Mouse (Mus musculus) heart, embryonic 12.5 days (tissue): ENCODE results near the gene Ssh2. TPM values are rescaled to one million over a fixed set of nuclear protein-coding genes. Genes with fewer than 3 reads are reported as not detected.

Experiments used
- ATAC-seq: fragments of 200-750 bp; cut with Nextera tagmentation; 2 replicates; pipeline ENCODE4 v1.8.0; 2017; ENCODE audit warnings: moderate TSS enrichment, moderate library complexity; ENCODE audit not compliant: insufficient number of reproducible peaks, low FRiP score
- H3K27ac ChIP-seq: fragments of 300-500 bp; sonication (generic); 2 replicates; pipeline ENCODE4 v1.5.1; 2016; ENCODE audit warnings: mild to moderate bottlenecking, moderate library complexity; ENCODE audit not compliant: poor library complexity, severe bottlenecking
- H3K27me3 ChIP-seq: fragments of 300-500 bp; sonication (generic); replicated peaks from 2 replicates; pipeline ENCODE4 v1.6.1; 2016; ENCODE audit warnings: mild to moderate bottlenecking, moderate library complexity
- H3K36me3 ChIP-seq: fragments of 300-500 bp; sonication (generic); 2 replicates; pipeline ENCODE4 v1.6.1; 2016; ENCODE audit warnings: mild to moderate bottlenecking, moderate library complexity
- H3K4me1 ChIP-seq: fragments of 300-500 bp; sonication (generic); replicated peaks from 2 replicates; pipeline ENCODE4 v1.6.1; 2016; ENCODE audit warnings: mild to moderate bottlenecking
- H3K4me2 ChIP-seq: fragments of 300-500 bp; sonication (generic); 2 replicates; pipeline ENCODE4 v1.6.1; 2016; ENCODE audit warnings: mild to moderate bottlenecking, moderate library complexity
- H3K4me3 ChIP-seq: fragments of 300-500 bp; sonication (generic); 2 replicates; pipeline ENCODE4 v1.5.1; 2016; ENCODE audit warnings: mild to moderate bottlenecking
- H3K9ac ChIP-seq: fragments of 300-500 bp; sonication (generic); 2 replicates; pipeline ENCODE4 v1.6.1; 2016; ENCODE audit warnings: mild to moderate bottlenecking, moderate library complexity
- H3K9me3 ChIP-seq: fragments of 300-500 bp; sonication (generic); replicated peaks from 2 replicates; pipeline ENCODE4 v1.6.1; 2016; ENCODE audit warnings: mild to moderate bottlenecking, moderate library complexity
- WGBS: fragments of 180-500 bp; shearing (Covaris S2); methylation state at CpG from one replicate; pipeline ENCODE4 v1.1.7; 2016; 5-methylcytosine and 5-hydroxymethylcytosine counted together
- polyA plus RNA-seq: library from polyadenylated mRNA; unstranded; fragments of >200 nt; fragmentation: Nextera tagmentation; extraction: Ambion mirVana; gene quantifications from 2 replicates; pipeline ENCODE4 v1.2.1, GENCODE M21; 2016

The Ssh2 gene
- polyA plus RNA-seq, 1 experiment from 2014 or later = 29.8 TPM

DNA sequence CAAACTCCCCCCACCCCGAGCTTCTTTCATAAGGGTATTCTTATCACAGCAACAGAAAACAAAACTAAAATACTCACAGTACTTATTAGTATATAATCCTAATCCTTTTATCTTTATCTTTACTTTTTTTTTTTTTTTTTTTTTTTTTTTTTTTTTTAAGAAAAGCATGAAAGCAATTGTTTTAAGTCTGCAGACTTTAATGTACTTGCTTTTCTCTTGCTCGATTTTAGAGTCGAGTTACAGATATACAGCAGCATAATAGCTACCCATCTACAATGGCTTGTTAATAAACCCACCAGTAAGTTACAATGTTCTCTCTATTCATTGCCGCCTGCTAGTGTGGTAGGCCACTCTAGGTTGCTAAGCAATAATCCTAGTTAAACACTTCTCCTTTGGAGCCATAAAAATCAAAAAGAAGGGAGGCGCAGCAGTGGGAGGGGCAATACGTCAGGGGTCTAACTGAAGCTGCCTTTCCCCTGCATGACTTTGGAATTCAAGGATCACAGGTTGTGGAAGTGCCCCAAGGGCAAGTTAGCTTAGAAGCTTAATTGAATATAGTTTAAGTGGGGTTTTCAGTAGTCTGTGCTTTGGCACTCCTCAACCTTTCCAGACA is 22.0 kb upstream of the Ssh2 start:
- H3K27me3 ChIP-seq = no peaks in the 10 kb centered on the region
- 0 out of 2 replicates have a peak overlapping the region, but pooled peaks have one; percentile 6 for H3K4me2 ChIP-seq
- H3K4me3 ChIP-seq = no peak overlapping the region
- H3K4me1 ChIP-seq = peaks cover 22% of the 10 kb centered on the region
- H3K9me3 ChIP-seq = no peaks in the 10 kb centered on the region
- no peak for ATAC-seq
- H3K36me3 ChIP-seq = no peaks in the 10 kb centered on the region
- no peak overlapping the region for H3K27ac ChIP-seq
- WGBS = 53% methylated on average over 6 of the region's 6 CpGs
- no peak overlapping the region for H3K9ac ChIP-seq

DNA sequence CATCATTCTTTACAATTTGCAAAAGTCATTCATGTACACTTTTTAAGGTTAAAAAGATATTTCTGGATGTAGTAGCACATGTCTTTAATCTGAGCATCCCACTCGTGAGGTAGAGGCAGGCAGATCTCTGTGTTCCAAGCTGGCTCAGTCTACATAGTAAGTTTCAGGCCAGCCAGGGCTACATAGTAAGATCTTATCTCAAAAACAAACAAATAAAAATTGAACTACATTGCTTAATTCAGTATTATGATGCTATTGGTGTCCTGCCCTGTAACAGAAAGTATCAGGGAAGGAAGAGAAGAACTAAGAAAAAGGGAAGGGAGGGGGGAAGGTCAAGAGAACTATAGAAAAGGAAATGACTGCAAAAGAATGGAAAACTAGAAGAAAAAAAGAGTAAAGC is 21.3 kb upstream of the Ssh2 start:
- 70% methylated on average over 1 of the region's 1 CpGs for WGBS
- no peaks in the 10 kb centered on the region for H3K36me3 ChIP-seq
- no peak overlapping the region for H3K4me2 ChIP-seq
- no peak overlapping the region for H3K4me3 ChIP-seq
- H3K4me1 ChIP-seq = peaks cover 22% of the 10 kb centered on the region
- H3K27ac ChIP-seq = peak overlapping the region; percentile 60
- H3K27me3 ChIP-seq = no peaks in the 10 kb centered on the region
- no peak for ATAC-seq
- H3K9me3 ChIP-seq = no peaks in the 10 kb centered on the region
- H3K9ac ChIP-seq = no peak overlapping the region

DNA sequence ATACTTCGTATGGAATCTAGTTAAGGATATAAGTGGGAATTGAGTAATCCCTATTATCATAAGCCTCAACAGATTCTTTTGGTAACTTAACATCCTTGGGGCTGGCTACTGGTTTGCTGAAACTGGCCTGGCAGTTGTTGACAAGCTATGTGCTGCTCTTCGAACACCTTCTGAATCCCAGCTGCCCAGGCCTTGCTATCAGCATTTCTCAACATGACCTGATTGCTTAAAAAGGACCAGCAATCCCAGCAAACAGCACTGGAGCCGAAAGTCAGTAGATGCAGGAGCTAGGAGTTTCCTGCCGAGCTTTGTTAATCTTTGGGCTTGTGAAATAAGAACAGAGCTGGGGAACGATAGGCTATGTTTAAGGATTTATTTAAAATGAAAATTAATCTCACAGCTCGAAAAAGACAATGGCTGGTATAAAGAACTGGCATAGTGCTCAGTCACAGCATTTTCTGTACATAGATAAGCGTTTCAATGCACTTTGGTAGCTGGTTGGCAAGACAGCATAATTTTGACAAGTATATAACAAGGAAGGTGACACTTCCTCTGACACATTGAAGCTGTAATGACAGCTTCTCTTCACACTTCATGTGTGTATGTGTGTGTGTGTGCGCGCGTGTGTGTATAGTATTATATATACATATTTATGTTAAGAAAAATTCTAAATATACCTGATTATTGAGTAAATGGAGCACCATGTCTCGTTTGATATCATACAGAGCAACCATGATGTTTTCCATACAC is 20.6 kb upstream of the Ssh2 start:
- Histone ChIP-seq H3K9ac (no peak overlapping the region), H3K27me3 (no peaks in the 10 kb centered on the region), H3K4me1 (peaks cover 22% of the 10 kb centered on the region), H3K9me3 (no peaks in the 10 kb centered on the region), H3K27ac (peak overlapping the region; percentile 60), H3K4me2 (peak overlapping the region; percentile 31; the same call in 1 of the 2 replicates), H3K4me3 (no peak overlapping the region), H3K36me3 (no peaks in the 10 kb centered on the region)
- WGBS = 49% methylated on average over 11 of the region's 11 CpGs
- no peak for ATAC-seq

DNA sequence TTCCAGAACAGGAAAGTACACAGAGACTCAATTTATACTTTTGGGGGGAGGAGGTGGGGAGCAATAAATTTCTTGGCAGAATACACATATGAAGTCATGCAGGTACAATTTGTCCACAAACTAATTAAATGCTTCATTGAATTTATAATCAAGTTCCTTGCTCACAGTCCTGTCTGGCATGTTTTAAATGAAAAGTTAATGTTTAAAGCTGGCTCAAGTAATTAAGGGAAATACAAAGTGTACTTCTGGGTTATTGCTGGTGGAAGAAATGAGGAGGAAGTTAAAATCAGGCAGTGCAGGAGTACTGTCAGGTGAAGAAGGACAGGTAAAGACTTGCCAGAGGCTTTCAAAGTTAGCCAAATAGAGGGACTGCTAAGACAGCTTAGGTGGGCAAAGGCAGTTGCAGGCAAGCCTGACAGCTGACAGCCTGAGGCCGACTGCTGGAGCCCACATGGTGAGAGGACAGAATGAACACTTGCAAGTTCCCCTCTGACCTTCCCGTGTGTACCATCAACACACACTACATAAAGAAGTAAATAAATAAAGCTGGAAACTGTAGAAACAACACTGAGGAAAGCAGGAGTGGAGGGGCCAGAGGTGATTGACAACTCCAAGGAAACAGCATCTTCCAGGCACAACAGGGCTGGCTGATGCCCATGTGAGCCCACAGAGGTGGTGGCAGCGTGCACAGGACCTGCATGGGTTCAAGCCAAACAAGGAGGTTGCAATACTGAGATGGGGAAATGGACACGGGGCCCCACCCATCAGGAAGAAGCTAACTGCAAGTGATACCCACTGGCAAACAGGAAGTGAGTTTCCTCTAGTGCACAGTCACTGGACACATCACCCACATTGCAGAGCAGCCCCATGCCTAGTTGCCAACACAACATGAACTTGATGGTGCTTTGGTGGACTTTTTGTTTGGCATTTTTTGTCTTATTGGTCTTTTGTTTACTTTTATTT is 19.6 kb upstream of the Ssh2 start:
- H3K27ac ChIP-seq = peak overlapping the region; percentile 60
- H3K36me3 ChIP-seq = no peaks in the 10 kb centered on the region
- no peaks in the 10 kb centered on the region for H3K9me3 ChIP-seq
- 38% methylated on average over 4 of the region's 4 CpGs for WGBS
- no peaks in the 10 kb centered on the region for H3K27me3 ChIP-seq
- peaks cover 22% of the 10 kb centered on the region for H3K4me1 ChIP-seq
- H3K4me2 ChIP-seq = no peak overlapping the region
- no peak overlapping the region for H3K9ac ChIP-seq
- no peak overlapping the region for H3K4me3 ChIP-seq
- ATAC-seq = no peak

DNA sequence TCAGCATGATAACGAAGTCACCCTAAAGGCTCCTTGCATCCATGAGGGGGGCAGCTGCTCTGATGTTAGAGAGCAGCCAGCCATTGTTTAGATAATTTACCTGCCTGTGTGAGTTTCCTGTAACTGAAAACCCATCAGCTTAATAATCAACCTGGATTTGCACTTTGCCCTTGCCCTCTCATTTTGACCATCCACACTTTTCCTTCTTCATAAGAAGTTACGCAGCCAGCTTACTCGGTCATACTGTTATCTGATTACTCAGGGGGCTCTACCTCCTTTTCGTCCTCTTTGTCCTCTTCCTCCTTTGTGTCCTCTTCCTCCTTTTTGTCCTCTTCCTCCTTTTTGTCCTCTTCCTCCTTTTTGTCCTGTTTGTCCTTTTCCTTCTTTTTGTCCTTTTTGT is 16.5 kb upstream of the Ssh2 start:
- WGBS = 52% methylated on average over 4 of the region's 4 CpGs
- peaks cover 17% of the 10 kb centered on the region for H3K4me1 ChIP-seq
- H3K27ac ChIP-seq = no peak overlapping the region
- H3K27me3 ChIP-seq = no peaks in the 10 kb centered on the region
- no peaks in the 10 kb centered on the region for H3K36me3 ChIP-seq
- H3K4me3 ChIP-seq = no peak overlapping the region
- no peak for ATAC-seq
- H3K4me2 ChIP-seq = no peak overlapping the region
- no peaks in the 10 kb centered on the region for H3K9me3 ChIP-seq
- H3K9ac ChIP-seq = no peak overlapping the region

DNA sequence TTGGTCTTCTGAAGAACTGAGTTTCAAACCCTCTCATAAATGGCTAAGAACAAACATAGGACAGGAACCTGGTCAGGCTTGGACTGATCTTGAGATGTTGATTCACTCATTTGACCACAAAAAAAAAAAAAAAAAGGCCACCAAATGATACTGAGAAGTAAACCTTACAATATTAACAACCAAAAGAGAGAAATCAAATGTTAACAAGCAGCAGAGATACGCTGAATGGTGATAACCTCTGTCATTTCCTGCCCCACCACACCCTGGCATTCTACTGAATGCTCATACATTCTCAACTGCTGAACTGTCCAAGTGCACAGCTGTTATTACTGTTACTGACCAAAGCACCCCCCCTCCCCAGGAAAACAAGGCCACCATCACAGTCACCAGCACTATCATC is 15.4 kb upstream of the Ssh2 start:
- Histone ChIP-seq H3K4me2 (no peak overlapping the region), H3K4me1 (peaks cover 10% of the 10 kb centered on the region), H3K4me3 (no peak overlapping the region), H3K27ac (no peak overlapping the region), H3K36me3 (no peaks in the 10 kb centered on the region), H3K9me3 (no peaks in the 10 kb centered on the region), H3K27me3 (no peaks in the 10 kb centered on the region), H3K9ac (no peak overlapping the region)
- 69% methylated on average over 1 of the region's 1 CpGs for WGBS
- no peak for ATAC-seq

DNA sequence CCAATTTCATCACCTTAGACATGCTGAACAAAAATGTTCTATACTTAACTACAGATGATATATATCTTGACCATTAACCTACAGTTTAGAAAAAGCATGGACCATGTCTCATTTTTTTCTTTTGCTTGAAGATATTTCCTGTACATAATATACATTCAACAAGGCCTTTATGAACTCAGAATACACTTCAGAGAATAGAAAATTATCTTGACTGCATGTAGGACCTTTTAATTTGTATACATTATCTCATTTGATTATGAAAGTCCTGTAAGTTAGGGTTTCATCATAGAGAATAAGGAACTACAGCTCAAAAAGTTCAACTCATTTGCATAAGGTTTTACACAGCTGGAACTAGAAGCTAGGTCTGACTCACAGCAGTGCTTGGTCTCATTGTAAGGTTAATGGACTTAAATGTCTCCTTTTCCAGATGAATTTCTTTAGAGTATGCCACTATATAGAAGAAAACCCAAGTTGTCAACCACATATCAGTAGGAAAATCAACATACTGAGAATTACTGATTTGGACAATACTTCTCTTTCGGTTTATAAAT is 1.9 kb upstream of the Ssh2 start:
- no peak for ATAC-seq
- H3K36me3 ChIP-seq = no peaks in the 10 kb centered on the region
- H3K4me1 ChIP-seq = peaks cover 14% of the 10 kb centered on the region
- no peak overlapping the region for H3K4me2 ChIP-seq
- no peak overlapping the region for H3K9ac ChIP-seq
- 95% methylated on average over 1 of the region's 1 CpGs for WGBS
- no peak overlapping the region for H3K4me3 ChIP-seq
- H3K9me3 ChIP-seq = no peaks in the 10 kb centered on the region
- H3K27ac ChIP-seq = no peak overlapping the region
- no peaks in the 10 kb centered on the region for H3K27me3 ChIP-seq

DNA sequence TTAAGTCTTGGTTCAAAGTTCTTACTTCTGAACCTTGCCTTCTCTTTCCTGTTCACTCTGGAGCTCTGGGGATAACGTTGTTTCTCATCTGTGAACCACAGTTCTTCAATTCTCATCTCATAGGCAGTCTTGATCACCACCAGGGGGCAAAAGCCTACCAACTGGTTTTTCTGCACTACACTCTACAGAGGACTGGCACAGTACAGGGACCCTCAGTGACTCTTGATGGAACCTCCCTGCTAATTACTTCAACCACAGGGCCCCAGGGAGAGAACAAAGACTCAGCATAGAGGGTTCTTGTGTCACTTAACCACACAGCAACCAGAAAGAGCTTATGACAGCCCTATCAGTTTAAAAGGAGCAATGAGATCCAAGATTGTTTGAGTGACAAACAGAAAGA is 1.3 kb upstream of the Ssh2 start:
- WGBS = 3% methylated on average over 1 of the region's 1 CpGs
- peak overlapping the region; percentile 39; the same call in 1 of the 2 replicates for H3K4me2 ChIP-seq
- H3K4me1 ChIP-seq = peaks cover 14% of the 10 kb centered on the region
- H3K36me3 ChIP-seq = no peaks in the 10 kb centered on the region
- ATAC-seq = no peak; the same call in 1 of the 2 replicates
- no peak overlapping the region for H3K9ac ChIP-seq
- H3K27ac ChIP-seq = no peak overlapping the region
- H3K4me3 ChIP-seq = no peak overlapping the region
- H3K27me3 ChIP-seq = no peaks in the 10 kb centered on the region
- no peaks in the 10 kb centered on the region for H3K9me3 ChIP-seq

DNA sequence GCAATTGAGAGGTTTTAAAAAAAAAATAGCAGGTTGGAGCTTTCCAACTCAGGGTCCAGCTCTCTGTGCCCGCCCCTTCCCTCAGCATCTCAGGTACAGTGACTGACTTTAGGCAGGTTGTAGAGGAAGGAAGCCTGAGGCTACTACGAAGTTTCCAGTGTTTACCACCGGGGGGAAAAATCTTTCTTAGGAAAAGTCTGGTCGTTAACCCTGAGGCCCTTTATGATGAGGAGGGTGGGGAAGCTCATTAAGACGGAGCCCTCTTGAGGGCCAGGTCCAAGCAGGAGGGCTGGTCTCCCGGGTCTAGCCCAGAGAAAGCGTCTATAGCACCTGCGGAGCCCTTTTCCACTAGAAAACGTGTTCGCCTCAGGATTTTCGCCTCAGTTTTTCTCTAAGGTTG is 604 bp upstream of the Ssh2 start:
- Histone ChIP-seq H3K4me1 (peaks cover 14% of the 10 kb centered on the region), H3K27me3 (no peaks in the 10 kb centered on the region), H3K4me2 (peak overlapping the region; percentile 93), H3K27ac (peak overlapping the region; percentile 87), H3K9me3 (no peaks in the 10 kb centered on the region), H3K9ac (peak overlapping the region; percentile 83), H3K36me3 (no peaks in the 10 kb centered on the region), H3K4me3 (peak overlapping the region; percentile 74)
- WGBS = under 1% methylated on average over 11 of the region's 11 CpGs
- ATAC-seq = peak; percentile 24; the same call in 1 of the 2 replicates

DNA sequence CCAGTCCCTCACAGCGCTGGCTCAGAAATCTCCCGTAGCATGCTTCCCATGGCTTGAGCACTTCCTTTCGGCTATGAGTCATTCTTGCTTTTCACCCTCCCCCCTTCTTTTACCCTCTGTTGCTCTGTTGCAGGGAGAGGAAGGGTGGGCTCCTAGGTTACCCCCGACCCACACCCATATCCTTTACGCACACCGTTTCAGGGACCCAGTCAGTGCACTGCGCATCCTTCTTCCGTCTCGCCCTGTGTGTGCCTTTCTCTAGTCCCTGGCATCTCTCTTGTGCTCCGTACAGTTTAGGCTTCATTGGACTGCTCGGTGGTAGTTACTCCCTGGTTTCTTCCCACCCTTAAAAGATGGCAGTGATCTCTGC is 659 bp downstream of the Ssh2 start:
- peak; percentile 58 for ATAC-seq
- no peaks in the 10 kb centered on the region for H3K27me3 ChIP-seq

DNA sequence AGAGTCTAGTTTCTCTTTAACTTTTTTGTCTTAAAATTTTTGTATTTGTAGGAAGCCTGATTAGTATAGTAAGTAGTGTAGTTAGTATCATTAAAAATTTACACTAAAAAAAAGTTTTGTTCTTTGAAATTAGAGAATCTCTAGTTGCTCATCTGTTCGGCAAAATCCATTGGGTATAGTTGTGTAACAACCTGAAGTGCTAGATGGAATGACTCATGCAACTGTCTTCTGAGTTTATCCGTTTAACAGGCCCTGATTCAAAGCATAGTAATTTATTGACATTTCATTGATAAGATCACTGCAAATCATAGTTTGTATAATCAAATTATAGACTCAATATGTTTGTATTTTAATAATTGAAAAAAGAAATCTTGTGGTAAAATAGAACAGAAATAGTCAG is 14.7 kb downstream of the Ssh2 start:
- Histone ChIP-seq H3K4me1 (no peaks in the 10 kb centered on the region), H3K4me2 (no peak overlapping the region), H3K36me3 (no peaks in the 10 kb centered on the region), H3K27me3 (no peaks in the 10 kb centered on the region), H3K9me3 (no peaks in the 10 kb centered on the region), H3K27ac (no peak overlapping the region), H3K9ac (no peak overlapping the region), H3K4me3 (no peak overlapping the region)
- no peak for ATAC-seq
- 77% methylated on average over 2 of the region's 2 CpGs for WGBS

More for the DNA sequence above, 659 bp downstream of the Ssh2 start:
- 0% methylated on average over 11 of the region's 11 CpGs for WGBS
- Histone ChIP-seq H3K4me1 (peaks cover 14% of the 10 kb centered on the region), H3K9ac (peak overlapping the region; percentile 83), H3K9me3 (no peaks in the 10 kb centered on the region), H3K4me3 (peak overlapping the region; percentile 74), H3K4me2 (peak overlapping the region; percentile 93), H3K36me3 (no peaks in the 10 kb centered on the region), H3K27ac (peak overlapping the region; percentile 87)
